Mouse (Mus musculus): ENCODE results near the gene Zfp628. TPM values are rescaled to one million over a fixed set of nuclear protein-coding genes. Genes with fewer than 3 reads are reported as not detected.

Zfp628 gene
- total and polyA plus RNA-seq, 3 experiments, result 6.8 to 9.4 (median 7.5) TPM

GRCm38 (mm10) chr7:4919096-4919495, 4.1 kb downstream of the Zfp628 start:
- H3K27me3 ChIP-seq (ENCODE audit: control insufficient read depth, insufficient read depth, low read length), result no peaks in the 10 kb centered on the region
- no peak overlapping the region for H3K4me3 ChIP-seq
- no peak for DNase-seq
- peaks cover 13% of the 10 kb centered on the region for H3K4me1 ChIP-seq (ENCODE audit: control insufficient read depth, insufficient read depth, low read length)
- H3K36me3 ChIP-seq (ENCODE audit: control insufficient read depth, insufficient read depth, low read length), result no peaks in the 10 kb centered on the region
- 88% methylated on average over 21 of the region's 21 CpGs for WGBS
- H3K9ac ChIP-seq (ENCODE audit: low read depth, low read length), result no peak overlapping the region
- intact Hi-C loops (cut with DNase I), result loop anchor here (5.0 to 10.0 kb wide), 4 partner anchors 52 to 774 kb away; partner anchors contain the start of genes Ppp1r12c and Ppp6r1
- no peaks in the 10 kb centered on the region; the same call in 1 of the 2 replicates for H3K79me2 ChIP-seq (replicated peaks; ENCODE audit: control insufficient read depth, insufficient read depth, low read length)
- TF ChIP-seq CTCF (IDR thresholded peaks at IDR 0.05) (no peak), EP300 (IDR thresholded peaks at IDR 0.05; ENCODE audit: insufficient read depth, low read depth, low read length) (no peak), POLR2A (IDR thresholded peaks at IDR 0.05; ENCODE audit: insufficient read depth, low read depth, low read length) (no peak)
- no peak overlapping the region for H3K27ac ChIP-seq

DNA sequence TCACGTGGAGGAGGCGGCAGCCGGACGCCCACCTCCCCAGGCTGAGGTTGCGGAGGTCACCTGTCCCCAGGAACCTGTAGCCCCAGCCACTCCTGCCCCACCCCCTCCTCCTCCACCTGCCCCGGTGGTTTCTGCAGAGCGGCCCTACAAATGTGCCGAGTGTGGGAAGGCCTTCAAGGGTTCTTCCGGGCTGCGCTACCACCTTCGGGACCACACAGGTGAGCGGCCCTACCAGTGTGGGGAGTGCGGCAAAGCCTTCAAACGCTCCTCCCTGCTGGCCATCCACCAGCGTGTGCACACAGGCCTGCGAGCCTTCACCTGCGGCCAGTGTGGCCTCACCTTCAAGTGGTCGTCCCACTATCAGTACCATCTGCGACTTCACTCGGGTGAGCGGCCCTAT, 5.0 kb downstream of the Zfp628 start:
- no peak for DNase-seq
- Histone ChIP-seq H3K27me3 (ENCODE audit: control insufficient read depth, insufficient read depth, low read length) (no peaks in the 10 kb centered on the region), H3K4me3 (no peak overlapping the region), H3K9ac (ENCODE audit: low read depth, low read length) (no peak overlapping the region), H3K36me3 (ENCODE audit: control insufficient read depth, insufficient read depth, low read length) (no peaks in the 10 kb centered on the region), H3K27ac (no peak overlapping the region), H3K4me1 (ENCODE audit: control insufficient read depth, insufficient read depth, low read length) (peaks cover 14% of the 10 kb centered on the region), H3K79me2 (replicated peaks; ENCODE audit: control insufficient read depth, insufficient read depth, low read length) (no peaks in the 10 kb centered on the region; the same call in 1 of the 2 replicates)
- WGBS, result 94% methylated on average over 21 of the region's 21 CpGs
- intact Hi-C loops (cut with DNase I), result loop anchor here (5.0 to 10.0 kb wide), 4 partner anchors 53 to 775 kb away; partner anchors contain the start of genes Ppp1r12c and Ppp6r1
- no peak for TF ChIP-seq POLR2A (IDR thresholded peaks at IDR 0.05; ENCODE audit: insufficient read depth, low read depth, low read length)

DNA sequence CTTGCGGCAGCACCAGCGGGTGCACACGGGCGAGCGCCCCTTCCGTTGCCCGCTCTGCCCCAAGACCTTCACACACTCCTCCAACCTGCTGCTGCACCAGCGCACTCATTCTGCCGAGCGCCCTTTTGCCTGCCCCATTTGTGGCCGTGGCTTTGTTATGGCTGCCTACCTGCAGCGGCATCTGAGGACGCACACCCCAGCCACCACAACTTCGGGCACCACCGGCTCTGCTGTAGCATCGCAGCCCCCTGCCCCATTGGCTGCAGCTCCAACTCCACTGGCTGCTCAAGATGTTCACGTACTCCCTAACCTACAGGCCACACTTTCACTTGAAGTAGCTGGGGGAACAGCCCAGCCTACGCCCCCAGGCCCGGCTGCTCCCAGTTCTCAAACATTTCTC, 5.5 kb downstream of the Zfp628 start:
- no peak overlapping the region for H3K27ac ChIP-seq
- WGBS, result 90% methylated on average over 19 of the region's 19 CpGs
- H3K9ac ChIP-seq (ENCODE audit: low read depth, low read length), result no peak overlapping the region
- peaks cover 14% of the 10 kb centered on the region for H3K4me1 ChIP-seq (ENCODE audit: control insufficient read depth, insufficient read depth, low read length)
- intact Hi-C loops (cut with DNase I), result no loop called here
- DNase-seq, result no peak
- no peak overlapping the region for H3K4me3 ChIP-seq
- no peaks in the 10 kb centered on the region for H3K27me3 ChIP-seq (ENCODE audit: control insufficient read depth, insufficient read depth, low read length)
- H3K79me2 ChIP-seq (replicated peaks; ENCODE audit: control insufficient read depth, insufficient read depth, low read length), result no peaks in the 10 kb centered on the region; the same call in 1 of the 2 replicates
- no peaks in the 10 kb centered on the region for H3K36me3 ChIP-seq (ENCODE audit: control insufficient read depth, insufficient read depth, low read length)
- TF ChIP-seq POLR2A (IDR thresholded peaks at IDR 0.05; ENCODE audit: insufficient read depth, low read depth, low read length), result no peak
- TF ChIP-seq CTCF (IDR thresholded peaks at IDR 0.05), result no peak
- no peak for TF ChIP-seq EP300 (IDR thresholded peaks at IDR 0.05; ENCODE audit: insufficient read depth, low read depth, low read length)

DNA sequence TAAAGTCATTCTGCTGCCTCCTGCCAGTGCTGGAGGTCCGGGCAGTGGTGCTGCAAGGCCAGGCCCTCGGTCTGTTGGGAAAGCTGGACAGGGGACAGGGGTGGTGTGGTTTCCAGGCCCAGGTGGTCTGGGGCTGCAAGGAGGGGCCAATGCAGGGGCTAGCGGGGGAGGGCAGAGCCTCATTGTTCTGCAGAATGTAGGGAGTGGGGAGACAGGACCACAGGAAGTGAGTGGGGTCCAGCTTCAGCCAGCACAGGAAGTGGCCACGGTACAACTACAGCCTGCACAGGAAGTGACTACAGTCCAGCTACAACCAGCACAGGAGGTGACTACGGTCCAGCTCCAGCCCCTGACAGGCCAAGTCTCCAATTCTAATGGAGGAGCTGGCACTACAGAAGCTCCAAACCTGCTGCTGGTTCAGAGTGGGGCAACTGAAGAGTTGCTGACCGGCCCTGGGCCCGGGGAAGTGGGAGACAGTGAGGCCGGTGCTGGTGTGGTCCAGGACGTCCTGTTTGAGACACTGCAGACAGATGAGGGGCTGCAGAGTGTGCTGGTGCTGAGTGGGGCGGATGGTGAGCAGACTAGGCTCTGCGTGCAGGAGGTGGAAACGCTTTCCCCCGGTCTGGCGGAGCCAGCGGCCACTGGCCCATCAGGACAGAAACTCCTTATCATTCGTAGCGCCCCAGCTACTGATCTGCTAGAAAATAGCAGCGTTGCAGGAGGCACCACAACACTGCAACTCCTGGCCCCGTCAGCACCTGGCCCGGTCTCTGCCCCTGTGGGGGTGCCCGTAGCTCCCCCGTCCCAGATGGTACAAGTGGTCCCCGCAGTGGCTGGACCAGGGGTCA, 6.2 kb downstream of the Zfp628 start:
- intact Hi-C loops (cut with DNase I), result no loop called here
- peak overlapping the region; percentile 5 for H3K9ac ChIP-seq (ENCODE audit: low read depth, low read length)
- peak; percentile 38 to 40 for DNase-seq
- TF ChIP-seq EP300 (IDR thresholded peaks at IDR 0.05; ENCODE audit: insufficient read depth, low read depth, low read length) (0 out of 2 replicates have a peak, but pooled peaks have one; percentile 3), POLR2A (IDR thresholded peaks at IDR 0.05; ENCODE audit: insufficient read depth, low read depth, low read length) (no peak)
- H3K79me2 ChIP-seq (replicated peaks; ENCODE audit: control insufficient read depth, insufficient read depth, low read length), result no peaks in the 10 kb centered on the region
- H3K36me3 ChIP-seq (ENCODE audit: control insufficient read depth, insufficient read depth, low read length), result no peaks in the 10 kb centered on the region
- 25% methylated on average over 23 of the region's 23 CpGs for WGBS
- peaks cover 15% of the 10 kb centered on the region for H3K4me1 ChIP-seq (ENCODE audit: control insufficient read depth, insufficient read depth, low read length)
- 0 out of 2 replicates have a peak overlapping the region, but pooled peaks have one; percentile 19 for H3K4me3 ChIP-seq
- peak overlapping the region; percentile 68 for H3K27ac ChIP-seq
- H3K27me3 ChIP-seq (ENCODE audit: control insufficient read depth, insufficient read depth, low read length), result no peaks in the 10 kb centered on the region

GRCm38 (mm10) chr7:4921824-4922482, 6.9 kb downstream of the Zfp628 start, which contains the start of gene Nat14:
Nat14 (plus strand) TSS chr7:4922028.
- WGBS, result 19% methylated on average over 8 of the region's 8 CpGs
- no peak for DNase-seq
- intact Hi-C loops (cut with DNase I), result no loop called here
- no peaks in the 10 kb centered on the region for H3K79me2 ChIP-seq (replicated peaks; ENCODE audit: control insufficient read depth, insufficient read depth, low read length)
- H3K36me3 ChIP-seq (ENCODE audit: control insufficient read depth, insufficient read depth, low read length), result no peaks in the 10 kb centered on the region
- H3K27me3 ChIP-seq (ENCODE audit: control insufficient read depth, insufficient read depth, low read length), result no peaks in the 10 kb centered on the region
- H3K27ac ChIP-seq, result peak within 1 kb of the TSS; percentile 68
- no peak for TF ChIP-seq POLR2A (IDR thresholded peaks at IDR 0.05; ENCODE audit: insufficient read depth, low read depth, low read length)
- no peak for TF ChIP-seq CTCF (IDR thresholded peaks at IDR 0.05)
- TF ChIP-seq EP300 (IDR thresholded peaks at IDR 0.05; ENCODE audit: insufficient read depth, low read depth, low read length), result no peak
- peak within 1 kb of the TSS; percentile 49 for H3K4me3 ChIP-seq
- peak within 1 kb of the TSS; percentile 46 for H3K9ac ChIP-seq (ENCODE audit: low read depth, low read length)
- H3K4me1 ChIP-seq (ENCODE audit: control insufficient read depth, insufficient read depth, low read length), result peaks cover 15% of the 10 kb centered on the region

Data from heart, adult 2 months (tissue).